Mouse (Mus musculus) midbrain, embryonic 15.5 days (tissue): ENCODE results near the gene Disc1. TPM values are rescaled to one million over a fixed set of nuclear protein-coding genes. Genes with fewer than 3 reads are reported as not detected.

ENCODE experiments used
- ATAC-seq: fragments of 200-750 bp; cut with Nextera tagmentation; replicated peaks from 2 replicates; pipeline ENCODE4 v1.8.0; 2017; ENCODE audit warnings: moderate TSS enrichment
- H3K27ac ChIP-seq: fragments of 300-500 bp; sonication (generic); 2 replicates; pipeline ENCODE4 v1.5.1; 2015; ENCODE audit warnings: mild to moderate bottlenecking, inconsistent platforms
- H3K27me3 ChIP-seq: fragments of 300-500 bp; sonication (generic); replicated peaks from 2 replicates; pipeline ENCODE4 v1.6.1; 2015; ENCODE audit warnings: inconsistent platforms
- H3K36me3 ChIP-seq: fragments of 300-500 bp; sonication (generic); replicated peaks from 2 replicates; pipeline ENCODE4 v1.6.1; 2015; ENCODE audit warnings: inconsistent platforms
- H3K4me1 ChIP-seq: fragments of 300-500 bp; sonication (generic); 2 replicates; pipeline ENCODE4 v1.6.1; 2015; ENCODE audit warnings: inconsistent platforms
- H3K4me2 ChIP-seq: fragments of 300-500 bp; sonication (generic); 2 replicates; pipeline ENCODE4 v1.6.1; 2015; ENCODE audit warnings: inconsistent platforms, mild to moderate bottlenecking, moderate library complexity
- H3K4me3 ChIP-seq: fragments of 300-500 bp; sonication (generic); 2 replicates; pipeline ENCODE4 v1.5.1; 2015; ENCODE audit warnings: mild to moderate bottlenecking, inconsistent platforms
- H3K9ac ChIP-seq: fragments of 300-500 bp; sonication (generic); 2 replicates; pipeline ENCODE4 v1.6.1; 2015; ENCODE audit warnings: mild to moderate bottlenecking, inconsistent platforms
- H3K9me3 ChIP-seq: fragments of 300-500 bp; sonication (generic); 2 replicates; pipeline ENCODE4 v1.6.1; 2016; ENCODE audit warnings: inconsistent platforms
- WGBS: fragments of 180-500 bp; shearing (Covaris S2); methylation state at CpG from one replicate; pipeline ENCODE4 v1.1.7; 2015; ENCODE audit warnings: mixed read lengths; 5-methylcytosine and 5-hydroxymethylcytosine counted together
- microRNA-seq: library from miRNA; unstranded; fragments of <30 nt; microRNA quantifications from one replicate; pipeline ENCODE4, GENCODE M21; 2016
- polyA plus RNA-seq: library from polyadenylated mRNA; unstranded; fragments of >200 nt; fragmentation: Nextera tagmentation; extraction: Ambion mirVana; gene quantifications from 2 replicates; pipeline ENCODE4 v1.2.1, GENCODE M21; 2015

Disc1 gene
- polyA plus RNA-seq, 1 experiment from 2014 or later, result 1.6 TPM

DNA sequence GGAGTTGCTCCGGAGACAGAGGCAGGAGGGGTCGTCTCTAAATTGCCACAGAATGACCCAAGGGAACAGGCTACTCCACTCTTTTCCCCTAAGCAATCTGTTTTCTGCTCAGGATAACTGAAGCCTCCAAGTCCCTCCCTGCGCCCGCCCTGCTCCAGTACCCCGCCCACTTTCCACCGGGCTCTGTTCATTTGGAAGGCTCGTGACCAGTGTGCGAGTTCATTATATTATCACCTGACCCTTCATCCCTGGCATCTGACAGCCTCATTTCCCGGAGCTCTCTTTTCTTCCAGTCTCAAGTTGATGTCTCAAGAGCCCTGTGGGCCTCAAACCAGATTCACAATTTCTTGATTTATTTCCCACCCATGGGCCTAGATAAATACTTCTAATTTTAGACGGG is 237.5 kb downstream of the Disc1 start:
- Histone ChIP-seq H3K9ac (no peak overlapping the region), H3K27me3 (no peaks in the 10 kb centered on the region), H3K4me2 (no peak overlapping the region), H3K36me3 (no peaks in the 10 kb centered on the region), H3K4me3 (no peak overlapping the region), H3K27ac (no peak overlapping the region), H3K4me1 (peaks cover 3% of the 10 kb centered on the region; the same call in 1 of the 2 replicates), H3K9me3 (no peaks in the 10 kb centered on the region)
- WGBS, result 59% methylated on average over 10 of the region's 10 CpGs
- no peak for ATAC-seq

GRCm38 (mm10) chr8:125291932-125292717 is 238.1 kb downstream of the Disc1 start:
- 0 out of 2 replicates have a peak, but pooled peaks cover 3% of the 10 kb centered on the region for H3K4me1 ChIP-seq
- no peaks in the 10 kb centered on the region for H3K27me3 ChIP-seq
- H3K36me3 ChIP-seq, result no peaks in the 10 kb centered on the region
- ATAC-seq, result no peak
- no peak overlapping the region for H3K9ac ChIP-seq
- 79% methylated on average over 22 of the region's 22 CpGs for WGBS
- H3K27ac ChIP-seq, result no peak overlapping the region
- H3K9me3 ChIP-seq, result no peaks in the 10 kb centered on the region
- H3K4me3 ChIP-seq, result no peak overlapping the region
- H3K4me2 ChIP-seq, result no peak overlapping the region

- peak overlapping the region; percentile 43; the same call in 1 of the 2 replicates for H3K27ac ChIP-seq
- no peak overlapping the region for H3K9ac ChIP-seq
- no peaks in the 10 kb centered on the region for H3K9me3 ChIP-seq
- H3K4me1 ChIP-seq, result 0 out of 2 replicates have a peak, but pooled peaks cover 3% of the 10 kb centered on the region
- no peaks in the 10 kb centered on the region for H3K27me3 ChIP-seq
- H3K4me3 ChIP-seq, result no peak overlapping the region
- no peaks in the 10 kb centered on the region for H3K36me3 ChIP-seq
- WGBS, result 54% methylated on average over 8 of the region's 8 CpGs
- H3K4me2 ChIP-seq, result no peak overlapping the region
- no peak for ATAC-seq
Measured at GRCm38 (mm10) chr8:125292933-125293591, 239.1 kb downstream of the Disc1 start.

DNA sequence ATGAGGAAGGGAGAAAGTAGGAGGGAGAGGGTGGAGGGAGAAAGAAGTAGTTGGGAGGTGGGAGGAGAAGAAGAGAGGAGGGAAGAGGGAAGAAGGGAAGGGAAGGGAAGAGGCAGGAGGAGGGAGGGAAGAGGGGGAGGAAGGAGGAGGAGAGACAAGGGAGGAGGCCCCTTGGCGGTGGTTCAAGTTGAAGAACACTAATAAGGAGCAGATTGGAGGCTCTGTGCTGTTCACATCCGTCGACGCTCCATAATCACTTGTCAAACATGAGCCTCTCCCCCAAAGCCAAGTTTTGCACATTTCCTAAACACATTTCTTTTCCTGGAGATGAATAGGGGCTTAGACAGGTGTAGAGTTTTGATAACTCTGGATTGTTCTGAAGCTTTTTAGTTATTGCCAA is 245.3 kb downstream of the Disc1 start:
- ATAC-seq, result no peak
- Histone ChIP-seq H3K9me3 (no peaks in the 10 kb centered on the region), H3K27ac (no peak overlapping the region), H3K27me3 (no peaks in the 10 kb centered on the region), H3K9ac (no peak overlapping the region), H3K36me3 (no peaks in the 10 kb centered on the region), H3K4me3 (no peak overlapping the region), H3K4me1 (no peaks in the 10 kb centered on the region), H3K4me2 (no peak overlapping the region)
- WGBS, result 57% methylated on average over 4 of the region's 4 CpGs

DNA sequence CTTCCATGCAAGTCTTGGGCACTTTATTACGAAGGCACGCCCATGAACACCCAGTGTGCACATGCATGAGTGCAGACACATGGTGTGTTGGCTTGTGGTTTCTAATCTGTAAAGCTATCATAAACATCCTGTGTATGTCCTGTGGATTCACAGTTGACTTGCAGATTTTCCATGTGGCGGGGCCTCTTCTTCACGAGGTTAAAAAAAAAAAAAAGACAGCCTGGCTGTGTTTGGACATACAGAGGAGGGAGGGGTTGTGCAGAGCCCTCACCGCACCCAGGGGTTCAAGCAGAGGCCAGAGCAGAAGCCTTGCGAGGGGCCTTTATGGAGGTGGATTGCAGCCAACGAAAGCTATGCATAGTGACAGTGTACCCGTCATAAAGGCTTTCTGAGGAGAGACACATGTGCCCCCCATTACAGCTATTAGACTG is 248.0 kb downstream of the Disc1 start:
- Histone ChIP-seq H3K4me3 (no peak overlapping the region), H3K9me3 (no peaks in the 10 kb centered on the region), H3K36me3 (no peaks in the 10 kb centered on the region), H3K27me3 (no peaks in the 10 kb centered on the region), H3K4me1 (no peaks in the 10 kb centered on the region), H3K27ac (no peak overlapping the region), H3K9ac (no peak overlapping the region), H3K4me2 (no peak overlapping the region)
- ATAC-seq, result no peak
- 76% methylated on average over 8 of the region's 8 CpGs for WGBS

- Histone ChIP-seq H3K9me3 (no peaks in the 10 kb centered on the region), H3K4me3 (no peak overlapping the region), H3K27ac (no peak overlapping the region), H3K9ac (no peak overlapping the region), H3K4me1 (peaks cover 15% of the 10 kb centered on the region), H3K4me2 (no peak overlapping the region), H3K27me3 (0 out of 2 replicates have a peak, but pooled peaks cover 5% of the 10 kb centered on the region), H3K36me3 (no peaks in the 10 kb centered on the region)
- no peak for ATAC-seq
- WGBS, result 44% methylated on average over 10 of the region's 10 CpGs
Measured at GRCm38 (mm10) chr8:125306665-125307064, 252.7 kb downstream of the Disc1 start.

GRCm38 (mm10) chr8:125309985-125310384 is 256.0 kb downstream of the Disc1 start:
- no peak overlapping the region for H3K4me3 ChIP-seq
- H3K9me3 ChIP-seq, result no peaks in the 10 kb centered on the region
- 71% methylated on average over 14 of the region's 14 CpGs for WGBS
- 0 out of 2 replicates have a peak, but pooled peaks cover 5% of the 10 kb centered on the region for H3K27me3 ChIP-seq
- H3K4me1 ChIP-seq, result peaks cover 24% of the 10 kb centered on the region
- H3K27ac ChIP-seq, result no peak overlapping the region
- no peak for ATAC-seq
- H3K36me3 ChIP-seq, result no peaks in the 10 kb centered on the region
- H3K4me2 ChIP-seq, result no peak overlapping the region
- H3K9ac ChIP-seq, result no peak overlapping the region

Small RNA genes lying within 50 kb of the gene (microRNA-seq; reads per million reads assigned to microRNA genes)
- not detected for gene Gm22197

Other genes starting within 250 kb of the Disc1 start
- 77.5 and 83.9 TPM in 2 replicates for gene Gnpat, start 191.2 kb upstream of the Disc1 start, polyA plus RNA-seq
- 27.4 and 28.3 TPM in 2 replicates for gene 2810004N23Rik, start 191.1 kb upstream of the Disc1 start, polyA plus RNA-seq
- gene Exoc8, start 156.5 kb upstream of the Disc1 start, polyA plus RNA-seq, result 15.5 and 16.3 TPM in 2 replicates
- 10.4 and 10.7 TPM in 2 replicates for gene Sprtn, start 156.3 kb upstream of the Disc1 start, polyA plus RNA-seq
- 17.8 and 18.1 TPM in 2 replicates for gene Egln1, start 104.9 kb upstream of the Disc1 start, polyA plus RNA-seq
- gene Tsnax, start 41.2 kb upstream of the Disc1 start, polyA plus RNA-seq, result 224 and 234 TPM in 2 replicates